Mouse (Mus musculus) heart, embryonic 11.5 days (tissue): ENCODE measurements around the gene 6030468B19Rik. TPM values are rescaled to one million over a fixed set of nuclear protein-coding genes. Genes with fewer than 3 reads are reported as not detected.
A peak's percentile ranks its signal among the peaks of the same experiment; 100 is the strongest.

Experiments used
- ATAC-seq: fragments of 200-750 bp; cut with Nextera tagmentation; replicated peaks from 2 replicates; pipeline ENCODE4 v1.8.0; 2017; ENCODE audit warnings: moderate library complexity; ENCODE audit not compliant: insufficient number of reproducible peaks, low FRiP score, low TSS enrichment
- H3K27ac ChIP-seq: fragments of 300-500 bp; sonication (generic); 2 replicates; pipeline ENCODE4 v1.5.1; 2014; ENCODE audit warnings: mild to moderate bottlenecking, low read depth, low read length
- H3K27me3 ChIP-seq: fragments of 300-500 bp; sonication (generic); 2 replicates; pipeline ENCODE4 v1.6.1; 2014; ENCODE audit warnings: mild to moderate bottlenecking, low read length, mixed read lengths; ENCODE audit not compliant: control insufficient read depth, insufficient read depth
- H3K36me3 ChIP-seq: fragments of 300-500 bp; sonication (generic); 2 replicates; pipeline ENCODE4 v1.6.1; 2014; ENCODE audit warnings: mild to moderate bottlenecking, low read length, moderate library complexity, mixed read lengths; ENCODE audit not compliant: control insufficient read depth, insufficient read depth
- H3K4me1 ChIP-seq: fragments of 300-500 bp; sonication (generic); 2 replicates; pipeline ENCODE4 v1.6.1; 2014; ENCODE audit warnings: low read length; ENCODE audit not compliant: control insufficient read depth, insufficient read depth
- H3K4me2 ChIP-seq: fragments of 300-500 bp; sonication (generic); 2 replicates; pipeline ENCODE4 v1.6.1; 2014; ENCODE audit warnings: mild to moderate bottlenecking, moderate library complexity
- H3K4me3 ChIP-seq: fragments of 300-500 bp; sonication (generic); 2 replicates; pipeline ENCODE4 v1.5.1; 2014; ENCODE audit warnings: low read depth, low read length
- H3K9ac ChIP-seq: fragments of 300-500 bp; sonication (generic); 2 replicates; pipeline ENCODE4 v1.6.1; 2014; ENCODE audit warnings: mild to moderate bottlenecking, low read depth, low read length, moderate library complexity
- H3K9me3 ChIP-seq: fragments of 300-500 bp; sonication (generic); replicated peaks from 2 replicates; pipeline ENCODE4 v1.6.1; 2016; ENCODE audit warnings: low read length; ENCODE audit not compliant: control insufficient read depth
- WGBS: fragments of 180-500 bp; shearing (Covaris S2); extraction: QIAGEN DNeasy Blood & Tissue Kit; methylation state at CpG from one replicate; pipeline ENCODE4 v1.1.7; 2014; ENCODE audit not compliant: insufficient replicate concordance; 5-methylcytosine and 5-hydroxymethylcytosine counted together
- polyA plus RNA-seq: library from polyadenylated mRNA; unstranded; fragments of >200 nt; fragmentation: Nextera tagmentation; extraction: Ambion mirVana; gene quantifications from 2 replicates; pipeline ENCODE4 v1.2.1, GENCODE M21; 2014

Gene 6030468B19Rik
- polyA plus RNA-seq, 1 experiment from 2014 or later = 3.9 TPM

DNA sequence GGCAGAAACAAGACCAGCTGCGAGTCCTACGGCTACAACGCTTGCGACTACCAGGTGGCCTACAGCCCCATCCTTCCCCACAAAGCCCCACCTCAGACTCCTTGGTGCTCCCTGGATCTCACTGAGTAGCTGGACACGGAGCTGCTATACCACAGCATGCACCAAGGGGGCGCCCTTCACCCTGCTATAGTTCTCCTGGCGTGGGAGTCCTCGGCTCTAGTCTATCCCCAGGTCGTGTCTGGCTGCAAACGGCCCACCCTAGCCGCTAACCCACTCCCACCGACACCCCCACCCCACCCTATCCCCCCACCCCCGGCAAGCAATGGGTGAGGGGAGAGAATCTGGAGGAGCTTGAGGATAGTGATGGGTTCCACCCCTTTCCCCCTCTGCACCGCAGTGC lies 7.2 kb upstream of the 6030468B19Rik start:
- no peak overlapping the region for H3K27ac ChIP-seq
- H3K27me3 ChIP-seq = peaks cover 13% of the 10 kb centered on the region; the same call in 1 of the 2 replicates
- H3K36me3 ChIP-seq = no peaks in the 10 kb centered on the region
- 5% methylated on average over 14 of the region's 14 CpGs for WGBS
- no peak overlapping the region for H3K9ac ChIP-seq
- peaks cover 17% of the 10 kb centered on the region for H3K4me1 ChIP-seq
- peak overlapping the region; percentile 6; the same call in 1 of the 2 replicates for H3K4me3 ChIP-seq
- ATAC-seq = peak; percentile 23; the same call in 1 of the 2 replicates
- H3K4me2 ChIP-seq = peak overlapping the region; percentile 59
- H3K9me3 ChIP-seq = no peaks in the 10 kb centered on the region

GRCm38 (mm10) chr11:117790703-117791440 lies 6.6 kb upstream of the 6030468B19Rik start:
- no peak overlapping the region for H3K9ac ChIP-seq
- H3K4me2 ChIP-seq = peak overlapping the region; percentile 59
- H3K27ac ChIP-seq = no peak overlapping the region
- H3K9me3 ChIP-seq = no peaks in the 10 kb centered on the region
- H3K4me3 ChIP-seq = peak overlapping the region; percentile 6; the same call in 1 of the 2 replicates
- peak; percentile 60; the same call in 1 of the 2 replicates for ATAC-seq
- WGBS = 30% methylated on average over 23 of the region's 23 CpGs
- H3K36me3 ChIP-seq = no peaks in the 10 kb centered on the region
- peaks cover 17% of the 10 kb centered on the region for H3K4me1 ChIP-seq
- peaks cover 13% of the 10 kb centered on the region; the same call in 1 of the 2 replicates for H3K27me3 ChIP-seq

- peaks cover 17% of the 10 kb centered on the region for H3K4me1 ChIP-seq
- no peak overlapping the region for H3K4me3 ChIP-seq
- no peaks in the 10 kb centered on the region for H3K36me3 ChIP-seq
- peak overlapping the region; percentile 3; the same call in 1 of the 2 replicates for H3K4me2 ChIP-seq
- 77% methylated on average over 9 of the region's 9 CpGs for WGBS
- no peak overlapping the region for H3K27ac ChIP-seq
- no peaks in the 10 kb centered on the region for H3K9me3 ChIP-seq
- ATAC-seq = no peak
- no peak overlapping the region for H3K9ac ChIP-seq
- H3K27me3 ChIP-seq = peaks cover 13% of the 10 kb centered on the region; the same call in 1 of the 2 replicates
Measured at GRCm38 (mm10) chr11:117791441-117791761, 6.1 kb upstream of the 6030468B19Rik start.

DNA sequence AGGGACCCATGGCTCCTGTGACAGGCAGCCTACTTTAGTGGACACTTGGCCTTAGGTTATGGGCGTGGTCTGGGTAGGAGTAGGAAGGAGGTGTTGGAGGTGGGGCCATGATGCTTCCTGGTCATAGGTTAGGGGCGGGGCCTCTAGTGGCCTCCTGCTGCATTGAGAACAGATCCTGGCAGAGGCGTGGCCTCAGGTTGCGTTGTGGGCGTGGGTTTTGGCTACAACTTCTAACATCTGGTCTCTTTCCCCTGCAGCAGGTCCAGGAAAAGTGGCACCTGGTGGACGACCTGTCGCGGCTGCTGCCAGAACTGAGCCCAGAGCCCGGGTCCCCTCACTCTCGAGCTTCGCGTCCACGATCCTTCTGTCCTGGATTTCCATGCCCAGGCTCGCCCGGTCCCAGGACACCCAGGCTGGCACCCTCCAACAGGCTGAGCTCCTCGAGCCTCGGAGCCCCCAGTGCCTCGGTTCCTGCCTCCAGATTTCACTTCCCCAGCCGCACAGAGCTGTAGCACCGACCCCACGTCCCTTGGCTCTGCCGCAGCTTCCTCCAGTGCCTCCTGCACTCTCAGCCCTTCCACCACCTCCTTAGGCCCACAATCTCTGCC lies 5.1 kb upstream of the 6030468B19Rik start:
- Histone ChIP-seq H3K4me3 (peak overlapping the region; percentile 27), H3K9ac (peak overlapping the region; percentile 52), H3K4me1 (peaks cover 21% of the 10 kb centered on the region), H3K4me2 (peak overlapping the region; percentile 66), H3K27me3 (peaks cover 13% of the 10 kb centered on the region; the same call in 1 of the 2 replicates), H3K9me3 (no peaks in the 10 kb centered on the region), H3K36me3 (no peaks in the 10 kb centered on the region), H3K27ac (no peak overlapping the region)
- peak; percentile 80 for ATAC-seq
- 7% methylated on average over 22 of the region's 22 CpGs for WGBS

DNA sequence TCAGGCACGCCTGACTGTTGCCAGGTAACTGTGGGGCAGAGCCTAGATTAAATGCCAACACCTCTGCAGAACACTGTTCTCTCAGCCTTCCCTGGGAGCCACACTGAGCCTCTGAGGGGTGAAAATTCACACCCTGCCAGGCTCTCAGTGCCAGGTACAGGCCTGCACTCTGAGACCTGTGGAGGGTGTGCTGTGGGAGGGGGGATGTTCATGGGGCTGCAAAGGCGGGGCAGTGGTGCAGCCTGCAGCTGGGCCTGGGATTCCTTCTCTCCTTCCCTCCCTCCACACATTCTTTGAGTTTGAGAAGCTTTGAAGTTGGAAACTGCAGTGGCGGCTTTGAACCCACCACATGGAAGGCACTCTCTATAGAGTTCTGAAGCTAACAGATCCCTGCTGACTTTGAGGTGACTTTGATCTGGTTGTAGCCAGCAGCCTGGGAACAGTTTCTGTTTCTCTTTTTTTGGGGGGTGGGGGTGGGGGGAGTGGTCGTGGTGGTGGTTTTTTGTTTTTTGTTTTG lies 3.4 kb upstream of the 6030468B19Rik start:
- no peak for ATAC-seq
- Histone ChIP-seq H3K27ac (no peak overlapping the region), H3K4me2 (no peak overlapping the region), H3K4me1 (peaks cover 32% of the 10 kb centered on the region), H3K9me3 (no peaks in the 10 kb centered on the region), H3K4me3 (no peak overlapping the region), H3K9ac (no peak overlapping the region), H3K36me3 (no peaks in the 10 kb centered on the region), H3K27me3 (peaks cover 13% of the 10 kb centered on the region; the same call in 1 of the 2 replicates)
- WGBS = 58% methylated on average over 4 of the region's 4 CpGs

DNA sequence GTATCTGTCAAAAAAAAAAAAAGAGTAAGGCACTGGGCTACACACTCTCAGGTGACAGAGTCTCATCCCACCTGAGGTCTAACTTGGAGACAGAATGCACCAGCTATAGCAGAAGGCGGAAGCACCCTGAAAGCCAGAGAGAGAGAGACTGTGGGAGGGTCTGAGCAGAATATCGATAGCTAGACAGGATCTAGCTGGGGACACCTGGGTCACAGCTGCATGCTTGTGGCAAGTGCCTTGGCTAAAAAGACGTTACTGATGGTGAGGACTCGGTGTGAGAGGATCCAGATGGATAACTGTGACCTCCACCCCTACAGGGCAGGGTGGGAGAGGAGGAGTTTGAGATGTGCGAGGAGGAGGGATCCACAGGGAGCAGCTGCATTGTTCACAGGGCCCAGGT lies 506 bp upstream of the 6030468B19Rik start:
- Histone ChIP-seq H3K4me1 (peaks cover 23% of the 10 kb centered on the region), H3K9me3 (no peaks in the 10 kb centered on the region), H3K27me3 (peaks cover 2% of the 10 kb centered on the region; the same call in 1 of the 2 replicates), H3K9ac (no peak overlapping the region), H3K27ac (peak overlapping the region; percentile 30; the same call in 1 of the 2 replicates), H3K36me3 (no peaks in the 10 kb centered on the region), H3K4me2 (peak overlapping the region; percentile 9; the same call in 1 of the 2 replicates), H3K4me3 (no peak overlapping the region)
- WGBS = 38% methylated on average over 5 of the region's 5 CpGs
- ATAC-seq = no peak

DNA sequence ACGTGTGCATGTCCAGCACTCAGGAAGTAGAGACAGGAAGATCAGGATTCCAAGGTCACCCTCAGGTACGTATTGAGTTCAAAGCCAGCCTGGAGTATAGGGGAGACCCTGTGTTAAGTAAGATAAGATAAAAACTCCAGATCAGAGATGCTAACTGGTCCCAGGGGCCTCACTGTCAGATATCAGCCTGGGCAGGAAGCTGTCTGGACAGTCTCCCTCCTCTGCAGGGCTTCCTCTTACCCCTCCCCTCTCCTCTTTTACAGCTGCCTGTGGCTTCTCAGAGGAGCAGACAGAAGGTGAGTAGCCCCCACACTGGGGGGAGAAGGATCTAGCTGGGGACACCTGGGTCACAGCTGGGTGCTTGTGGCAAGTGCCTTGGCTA lies 691 bp downstream of the 6030468B19Rik start:
- no peaks in the 10 kb centered on the region for H3K27me3 ChIP-seq
- peak overlapping the region; percentile 45 for H3K4me2 ChIP-seq
- H3K36me3 ChIP-seq = no peaks in the 10 kb centered on the region
- H3K4me1 ChIP-seq = peaks cover 15% of the 10 kb centered on the region
- peak overlapping the region; percentile 18 for H3K27ac ChIP-seq
- peak overlapping the region; percentile 59; the same call in 1 of the 2 replicates for H3K9ac ChIP-seq
- H3K4me3 ChIP-seq = peak overlapping the region; percentile 30
- WGBS = 3% methylated on average over 2 of the region's 2 CpGs
- peak; percentile 36; the same call in 1 of the 2 replicates for ATAC-seq
- H3K9me3 ChIP-seq = no peaks in the 10 kb centered on the region

DNA sequence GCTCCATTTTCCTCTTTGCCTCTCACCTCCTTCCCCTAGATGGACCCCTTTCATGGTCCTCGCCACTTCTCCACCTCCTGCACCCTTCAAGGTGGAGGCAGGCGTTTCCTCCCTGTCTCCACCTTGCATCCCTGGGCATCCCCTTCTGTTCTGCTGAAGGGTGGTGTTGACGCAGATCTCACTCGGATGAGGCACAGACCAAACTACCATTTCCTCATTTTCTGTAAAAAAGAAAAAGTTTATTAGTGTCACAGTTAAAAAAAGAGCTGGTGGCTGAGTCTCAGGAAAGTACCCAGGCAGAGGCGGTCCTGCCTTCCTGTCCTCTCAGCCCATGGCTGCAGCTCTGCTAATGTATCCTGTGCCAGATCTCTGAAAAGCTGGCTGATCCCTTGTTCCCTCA lies 1.7 kb downstream of the 6030468B19Rik start:
- WGBS = 50% methylated on average over 5 of the region's 5 CpGs
- peak overlapping the region; percentile 30; the same call in 1 of the 2 replicates for H3K4me3 ChIP-seq
- peak overlapping the region; percentile 45 for H3K4me2 ChIP-seq

More for the DNA sequence above, 1.7 kb downstream of the 6030468B19Rik start:
- no peaks in the 10 kb centered on the region for H3K9me3 ChIP-seq
- H3K36me3 ChIP-seq = no peaks in the 10 kb centered on the region
- H3K4me1 ChIP-seq = peaks cover 15% of the 10 kb centered on the region
- no peak for ATAC-seq
- H3K27ac ChIP-seq = no peak overlapping the region
- no peaks in the 10 kb centered on the region for H3K27me3 ChIP-seq
- peak overlapping the region; percentile 59 for H3K9ac ChIP-seq
